Mouse (Mus musculus): Measurements from ENCODE around the gene Acsbg1.

- TF ChIP-seq POLR2A (IDR thresholded peaks at IDR 0.05; ENCODE audit: control insufficient read depth, low read depth, low read length) (no peak), CTCF (IDR thresholded peaks at IDR 0.05; ENCODE audit: control insufficient read depth, insufficient read depth, insufficient replicate concordance, low read depth, low read length) (no peak)
These were observed 5.8 kb downstream of the Acsbg1 start for GRCm38 (mm10) chr9:54655846-54656245.
